Mouse (Mus musculus): ENCODE measurements around the gene Icam2.
"Not testable (repeated sequence)": the region's sequence is repeated elsewhere in the genome, so short reads cannot be mapped to it uniquely, and the experiment has no call there.

The Icam2 gene

GRCm38 (mm10) chr11:106344910-106345309, 43.0 kb downstream of the Icam2 start:
- DNase-seq (ENCODE audit: low spot score), result no peak

- DNase-seq (ENCODE audit: low spot score), result no peak
Measured at GRCm38 (mm10) chr11:106340990-106341520, 46.8 kb downstream of the Icam2 start.

- not testable (repeated sequence) for DNase-seq (ENCODE audit: low spot score)
Measured at GRCm38 (mm10) chr11:106339323-106339722, 48.6 kb downstream of the Icam2 start.

- DNase-seq (ENCODE audit: low spot score), result no peak
Measured at GRCm38 (mm10) chr11:106338870-106339269, 49.0 kb downstream of the Icam2 start.

- DNase-seq (ENCODE audit: low spot score), result no peak
Measured at GRCm38 (mm10) chr11:106338029-106338428, 49.8 kb downstream of the Icam2 start.

- DNase-seq (ENCODE audit: low spot score), result no peak
Measured at GRCm38 (mm10) chr11:106334066-106334465, 53.8 kb downstream of the Icam2 start.

- DNase-seq (ENCODE audit: low spot score), result no peak
Measured at GRCm38 (mm10) chr11:106332458-106332857, 55.4 kb downstream of the Icam2 start.

- no peak for DNase-seq (ENCODE audit: low spot score)
Measured at GRCm38 (mm10) chr11:106329682-106330081, 58.2 kb downstream of the Icam2 start.

GRCm38 (mm10) chr11:106329128-106329527, 58.7 kb downstream of the Icam2 start:
- no peak for DNase-seq (ENCODE audit: low spot score)

- no peak for DNase-seq (ENCODE audit: low spot score)
Measured at GRCm38 (mm10) chr11:106328521-106328920, 59.4 kb downstream of the Icam2 start.

Measured in layer of hippocampus, adult 9-10 months (tissue).